Mouse (Mus musculus): Measurements from ENCODE around the gene BC147527. TPM values are rescaled to one million over a fixed set of nuclear protein-coding genes. Genes with fewer than 3 reads are reported as not detected.
"Not testable (repeated sequence)": the region's sequence is repeated elsewhere in the genome, so short reads cannot be mapped to it uniquely, and the experiment has no call there.

The BC147527 gene
- not detected for total RNA-seq (2022)

DNA sequence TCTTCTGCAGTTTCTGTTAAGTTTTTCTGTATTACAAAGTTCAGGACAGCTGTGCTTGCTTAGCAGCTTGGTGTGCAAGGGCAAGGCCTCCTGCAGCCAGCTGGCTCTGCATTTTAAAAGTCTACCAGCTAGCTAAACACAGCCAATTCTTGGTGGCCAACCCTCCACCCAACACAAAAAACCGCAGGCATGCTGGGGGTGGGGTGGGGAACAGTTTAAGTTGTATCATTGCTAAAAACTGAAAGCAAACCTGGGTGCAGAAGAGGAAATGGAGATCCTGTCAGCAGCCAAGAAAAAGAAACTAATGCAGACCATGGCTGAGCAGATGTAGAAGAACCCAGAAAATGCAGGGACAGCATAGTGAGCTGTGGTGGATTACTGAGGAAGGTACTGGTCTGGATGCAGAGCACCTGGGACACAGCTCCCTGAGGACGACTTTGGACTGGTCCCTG lies at the start of gene BC147527:
Gene BC147527, plus strand, starts transcription at position 402 of the 452 bp plus-strand sequence.
- no peak for DNase-seq (ENCODE audit: low spot score in 2 of 2)

DNA sequence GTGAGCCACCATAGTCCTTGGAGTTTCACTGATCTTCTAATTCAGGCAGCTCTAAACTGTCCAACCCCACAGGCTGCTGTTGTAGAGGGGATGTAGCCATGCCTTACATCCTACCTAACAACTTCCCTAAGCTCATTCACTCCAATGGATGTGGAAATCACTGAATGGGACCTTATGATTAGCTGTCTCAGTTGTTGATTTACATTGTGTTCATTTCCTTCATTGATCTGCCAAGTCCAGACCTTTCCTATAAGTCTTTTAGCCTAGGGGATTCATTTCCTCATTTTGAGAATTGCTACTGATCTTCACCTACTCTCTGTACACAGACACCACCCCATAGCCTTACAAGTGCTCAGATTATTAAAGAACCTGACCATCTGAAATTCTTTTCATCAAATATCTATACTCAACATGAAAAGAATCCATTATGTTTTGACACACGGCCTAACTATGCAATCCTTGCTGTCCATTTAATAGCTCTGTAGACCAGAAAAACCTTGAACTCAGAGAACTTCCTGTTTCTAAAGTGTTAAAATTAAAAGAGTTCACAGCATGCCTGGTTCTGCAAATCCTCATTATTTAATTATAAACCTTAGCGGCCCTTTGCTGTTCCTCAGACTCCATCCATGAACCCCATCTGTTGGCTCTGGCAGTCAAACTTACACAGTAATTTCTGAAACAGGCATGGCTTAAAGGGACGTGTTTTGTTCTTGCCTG lies 48.8 kb upstream of the BC147527 start:
- not testable (repeated sequence) for DNase-seq (ENCODE audit: low spot score in 2 of 2)

DNA sequence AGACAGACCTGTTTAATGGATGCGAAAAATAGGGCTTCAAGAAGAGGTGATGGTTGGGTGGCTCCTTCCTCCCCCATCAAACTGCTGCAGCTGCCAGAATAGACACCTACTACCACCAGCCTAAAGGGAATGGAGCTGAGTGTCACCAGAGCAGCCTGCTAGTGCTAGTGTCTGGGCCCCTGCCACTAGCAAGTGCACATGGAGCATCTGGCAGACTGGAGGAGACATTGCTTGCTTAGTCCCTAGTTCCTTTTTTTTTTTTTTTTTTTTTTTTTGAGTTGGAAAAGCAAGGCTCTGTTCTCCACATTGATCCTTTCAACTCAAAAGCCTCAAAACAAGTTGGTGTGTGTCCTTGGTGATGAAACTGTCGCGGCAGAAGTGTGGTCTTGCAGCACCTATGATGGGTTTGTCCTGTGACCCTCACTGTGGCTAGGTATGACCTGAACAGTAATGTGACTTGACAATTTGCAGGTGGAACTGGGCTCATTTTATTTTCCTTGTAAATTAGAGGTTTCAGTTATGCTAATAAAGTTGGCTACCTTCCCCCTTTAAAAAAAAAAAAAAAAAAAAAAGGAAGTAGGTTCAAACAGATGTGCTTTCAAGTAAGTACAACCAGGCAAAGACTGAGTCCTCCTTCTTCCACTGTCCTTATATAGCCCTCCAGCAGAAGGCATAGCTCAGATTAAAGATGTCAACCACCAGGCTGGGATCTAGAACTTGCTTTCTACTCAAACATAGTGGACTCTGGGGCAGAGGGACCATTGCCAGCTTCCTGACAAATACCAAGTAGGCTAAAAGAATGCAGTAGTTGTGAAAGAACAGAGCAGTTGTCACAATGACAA lies 41.2 kb upstream of the BC147527 start:
- not testable (repeated sequence) for DNase-seq (ENCODE audit: low spot score in 2 of 2)

DNA sequence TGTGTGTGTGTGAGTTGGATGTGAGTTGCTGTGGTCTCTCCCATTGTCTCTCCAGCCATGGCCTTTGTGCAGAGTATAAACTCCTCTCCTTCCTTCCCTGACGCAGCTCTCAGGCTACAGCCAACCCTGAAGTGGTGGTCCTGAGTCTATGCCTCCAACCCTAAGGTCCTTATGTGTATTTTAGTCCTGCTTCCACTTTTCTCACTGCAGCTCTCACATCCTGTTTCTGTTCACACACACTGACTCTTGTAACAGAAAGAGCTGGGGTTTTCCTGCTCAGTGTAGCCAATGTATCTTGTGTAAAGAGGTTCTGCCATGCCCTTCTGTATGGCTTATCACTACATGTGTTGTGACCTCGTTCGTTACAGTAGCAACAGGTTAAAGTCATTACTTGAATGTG lies 40.5 kb upstream of the BC147527 start:
- DNase-seq (ENCODE audit: low spot score in 2 of 2), result not testable (repeated sequence)

DNA sequence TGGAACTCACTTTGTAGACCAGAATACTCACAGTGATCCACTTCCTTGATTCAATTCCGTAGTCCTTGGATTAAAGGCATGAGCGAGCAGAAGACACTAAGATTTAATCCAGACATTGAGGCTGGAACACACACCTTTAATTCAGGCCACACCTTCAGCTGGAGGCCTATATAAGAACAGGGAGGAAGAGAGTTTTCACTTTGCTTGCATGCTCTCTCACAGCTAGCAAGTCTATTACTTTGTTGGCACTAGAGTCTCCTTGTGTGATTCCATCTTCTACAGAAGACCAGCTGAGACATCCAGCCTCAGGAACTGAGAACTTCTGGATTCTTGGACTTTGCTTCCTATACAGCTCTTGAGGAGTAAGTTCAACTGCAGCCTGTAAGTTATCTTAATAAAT lies 37.3 kb upstream of the BC147527 start, which contains the start of gene AF067061:
Gene AF067061, plus strand, starts transcription at position 245 of the 400 bp plus-strand sequence.
- not testable (repeated sequence) for DNase-seq (ENCODE audit: low spot score in 2 of 2)

DNA sequence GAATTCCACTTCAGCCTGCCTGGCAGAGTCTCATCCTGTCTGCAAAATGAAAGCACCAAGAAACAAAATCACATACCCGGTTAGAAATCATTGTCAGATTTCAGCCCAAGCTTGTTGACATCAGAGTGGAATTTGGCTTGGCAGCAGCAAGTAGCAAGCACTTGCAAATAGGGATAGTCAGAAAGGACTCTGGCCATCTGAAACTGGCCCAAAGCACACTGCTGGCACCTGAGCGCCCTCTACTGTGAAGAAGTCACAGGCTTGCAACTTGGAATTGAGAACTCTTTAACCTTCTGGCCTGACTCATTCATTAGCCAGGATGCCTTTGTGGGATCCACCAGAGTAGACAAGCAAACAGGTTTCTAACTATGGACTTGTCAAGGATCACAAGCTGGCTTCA lies 22.4 kb upstream of the BC147527 start:
- not testable (repeated sequence) for DNase-seq (ENCODE audit: low spot score in 2 of 2)

DNA sequence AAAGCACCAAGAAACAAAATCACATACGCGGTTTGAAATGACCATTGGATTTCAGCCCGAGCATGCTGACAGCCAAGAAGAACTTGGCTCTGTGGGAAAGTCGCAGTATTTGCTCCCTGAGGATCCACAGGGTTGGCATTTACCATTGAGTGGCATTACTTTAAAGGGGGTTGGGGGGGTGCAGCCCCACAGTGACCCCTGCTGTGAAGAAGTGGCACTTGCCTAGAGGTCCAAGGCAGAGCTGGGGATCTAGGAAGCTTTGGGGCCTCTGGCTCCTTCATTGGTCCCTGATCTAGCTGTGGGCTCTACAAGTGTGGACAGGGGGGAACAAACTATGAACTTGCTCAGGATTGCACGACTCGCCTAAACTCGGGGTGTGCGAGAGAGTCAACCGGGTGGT lies 21.4 kb upstream of the BC147527 start:
- DNase-seq (ENCODE audit: low spot score in 2 of 2), result no peak

DNA sequence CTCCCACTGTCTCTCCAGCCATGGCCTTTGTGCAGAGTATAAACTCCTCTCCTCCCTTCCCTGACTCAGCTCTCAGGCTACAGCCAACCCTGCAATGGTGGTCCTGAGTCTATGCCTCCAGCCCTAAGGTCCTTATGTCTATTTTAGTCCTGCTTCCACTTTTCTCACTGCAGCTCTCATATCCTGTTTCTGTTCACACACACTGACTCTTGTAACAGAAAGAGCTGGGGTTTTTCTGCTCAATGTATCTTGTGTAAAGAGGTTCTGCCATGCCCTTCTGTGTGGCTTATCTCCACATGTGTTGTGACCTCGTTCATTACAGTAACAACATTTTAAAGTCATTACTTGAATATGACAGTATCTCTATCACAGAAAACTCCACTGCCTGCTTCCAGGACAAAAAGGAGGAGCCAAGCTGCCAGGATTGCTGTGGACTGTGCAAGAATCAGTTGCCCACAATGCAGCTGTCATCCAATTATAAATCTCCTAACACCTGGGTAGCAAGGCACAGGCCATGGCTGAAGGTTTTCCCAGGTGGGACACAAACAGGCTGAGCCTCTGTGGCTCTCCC lies 783 bp upstream of the BC147527 start:
- no peak for DNase-seq (ENCODE audit: low spot score in 2 of 2)

DNA sequence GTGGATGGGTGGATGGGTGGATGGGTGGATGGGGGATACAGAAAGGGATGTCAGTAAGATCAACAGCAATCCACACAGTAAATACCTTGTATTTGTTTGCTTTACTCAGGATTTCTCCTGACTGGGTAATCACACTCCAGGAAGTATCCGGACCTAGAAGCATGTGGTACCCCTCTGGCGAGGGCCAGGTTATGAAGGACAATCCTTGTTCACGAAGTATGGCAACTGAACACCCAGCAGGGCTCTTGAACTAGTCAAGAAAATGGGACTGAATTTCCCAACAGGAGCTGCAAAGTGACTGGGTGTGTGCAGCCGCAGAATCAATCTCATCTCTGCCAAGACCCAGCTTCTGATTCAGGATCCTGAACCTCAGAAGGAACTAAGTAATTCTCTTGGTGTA lies 661 bp downstream of the BC147527 start:
- no peak for DNase-seq (ENCODE audit: low spot score in 2 of 2)

DNA sequence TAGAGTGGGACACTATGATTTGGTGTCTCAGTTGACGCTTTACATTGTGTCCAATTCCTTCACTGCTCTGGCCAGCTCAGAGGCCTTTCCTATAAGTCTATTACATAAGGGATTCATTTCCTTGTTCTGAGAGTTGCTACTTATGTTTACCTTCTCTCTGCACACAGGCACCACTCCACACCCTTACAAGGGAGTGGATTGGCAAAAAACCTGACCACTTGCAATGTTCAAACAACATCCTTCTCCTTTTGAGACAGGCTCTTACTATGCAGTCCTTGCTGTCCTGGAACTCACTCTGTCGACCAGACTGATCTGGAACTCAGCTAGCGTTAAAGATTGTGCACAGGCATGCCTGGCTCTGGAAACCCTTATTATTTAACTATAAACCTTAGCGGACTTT lies 10.6 kb downstream of the BC147527 start:
- DNase-seq (ENCODE audit: low spot score in 2 of 2), result no peak

DNA sequence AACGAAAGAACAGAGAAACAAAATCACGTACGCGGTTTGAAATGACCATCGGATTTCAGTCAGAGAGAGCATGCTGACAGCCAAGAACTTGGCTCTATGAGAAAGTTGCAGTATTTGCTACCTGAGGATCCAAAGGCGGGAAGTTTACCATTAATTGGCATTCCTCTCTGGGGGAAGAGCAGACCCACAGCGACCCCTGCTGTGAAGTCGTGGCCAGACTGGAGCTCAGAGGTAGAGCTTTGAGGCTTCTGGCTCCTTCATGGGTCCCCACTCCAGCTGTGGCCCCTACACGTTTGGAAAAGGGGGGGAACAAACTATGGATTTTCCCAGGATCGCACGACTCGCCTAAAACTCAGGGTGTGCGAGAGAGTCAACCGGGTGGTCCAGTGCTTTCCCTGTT lies 13.4 kb downstream of the BC147527 start:
- no peak for DNase-seq (ENCODE audit: low spot score in 2 of 2)

DNA sequence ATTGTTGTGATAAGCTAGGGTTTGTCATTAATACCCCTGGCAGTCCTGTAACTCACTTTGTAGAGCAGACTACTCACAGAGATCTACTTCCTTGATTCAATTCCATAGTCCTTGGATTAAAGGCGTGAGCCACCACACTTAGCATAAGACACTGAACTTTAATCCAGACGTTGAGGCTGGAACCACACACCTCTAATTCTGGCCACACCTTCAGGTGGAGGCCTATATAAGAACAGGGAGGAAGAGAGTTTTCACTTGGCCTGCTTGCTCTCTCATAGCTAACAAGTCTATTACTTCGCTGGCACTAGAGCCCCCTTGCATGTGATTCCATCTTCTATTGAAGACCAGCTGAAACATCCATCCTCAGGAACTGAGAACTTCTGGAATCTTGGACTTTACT lies 16.4 kb downstream of the BC147527 start, which contains the start of gene Tcstv3:
Gene Tcstv3, plus strand, starts transcription at position 301 of the 400 bp plus-strand sequence.
- not testable (repeated sequence) for DNase-seq (ENCODE audit: low spot score in 2 of 2)

DNA sequence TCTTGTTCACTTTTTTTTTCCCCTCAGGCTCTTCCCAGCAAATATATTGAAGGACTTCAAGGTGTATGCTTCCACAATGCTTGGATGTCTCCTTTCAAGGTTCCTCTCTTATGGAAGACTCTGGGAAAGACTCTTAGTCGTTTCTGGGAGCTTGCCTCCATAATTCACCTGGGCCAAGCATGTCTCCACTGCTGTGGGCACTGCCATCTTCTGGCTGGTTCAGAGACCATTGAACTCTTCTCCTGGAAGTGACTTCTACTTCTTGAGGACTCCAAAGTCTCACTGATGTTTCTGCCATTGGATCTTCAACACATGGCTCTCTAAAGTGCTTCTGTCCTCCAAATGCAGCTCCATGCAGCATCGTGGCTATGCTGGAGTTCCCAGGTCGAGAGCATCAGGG lies 20.0 kb downstream of the BC147527 start:
- no peak for DNase-seq (ENCODE audit: low spot score in 2 of 2)

DNA sequence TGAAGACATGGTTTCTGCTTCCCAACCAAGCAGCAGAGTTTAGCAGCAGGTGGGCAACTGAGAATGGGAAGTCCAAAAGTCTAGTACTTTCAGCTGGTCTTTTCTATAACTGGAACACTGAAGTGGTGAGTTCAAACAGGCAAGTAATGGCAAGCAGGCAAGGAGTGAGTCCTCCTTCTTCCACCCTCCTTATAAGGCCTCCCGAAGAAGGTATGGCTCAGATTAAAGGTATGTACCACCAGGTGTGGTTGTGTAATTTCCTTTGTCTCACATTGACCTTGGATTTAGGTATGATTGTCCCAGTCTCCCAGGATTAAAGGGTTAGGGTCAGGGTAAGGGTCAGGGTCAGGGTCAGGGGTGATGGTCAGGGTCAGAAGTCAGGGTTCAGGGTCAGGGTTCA lies 20.5 kb downstream of the BC147527 start:
- no peak for DNase-seq (ENCODE audit: low spot score in 2 of 2)

Other genes with a start within 250 kb of the BC147527 start
- not detected for gene Gm21188, start 248.2 kb upstream of the BC147527 start, total RNA-seq (2022)
- gene Gm20767, start 160.1 kb upstream of the BC147527 start, total RNA-seq (2022), result not detected
- gene Gm21818, start 128.0 kb upstream of the BC147527 start, total RNA-seq (2022), result not detected
- not detected for gene Gm21762, start 84.4 kb upstream of the BC147527 start, total RNA-seq (2022)
- gene Gm21731, start 61.3 kb upstream of the BC147527 start, total RNA-seq (2022), result not detected
- gene AF067061, start 37.3 kb upstream of the BC147527 start, total RNA-seq (2022), result not detected
- not detected for gene Tcstv3, start 16.5 kb downstream of the BC147527 start, total RNA-seq (2022)

All from left cerebral cortex, adult 8-10 months (tissue).